Mouse (Mus musculus): ENCODE measurements around the gene Oxsr1.
"Not testable (repeated sequence)": the region's sequence is repeated elsewhere in the genome, so short reads cannot be mapped to it uniquely, and the experiment has no call there.

Oxsr1 gene

GRCm38 (mm10) chr9:119337842-119338241, 15.6 kb upstream of the Oxsr1 start:
- DNase-seq: no peak

GRCm38 (mm10) chr9:119335571-119335970, 13.3 kb upstream of the Oxsr1 start:
- no peak for DNase-seq

- DNase-seq: no peak
Measured at GRCm38 (mm10) chr9:119334834-119335233, 12.6 kb upstream of the Oxsr1 start.

GRCm38 (mm10) chr9:119334324-119334723, 12.1 kb upstream of the Oxsr1 start:
- peak; percentile 35 for DNase-seq

GRCm38 (mm10) chr9:119330186-119330963, 8.1 kb upstream of the Oxsr1 start:
- DNase-seq: no peak

GRCm38 (mm10) chr9:119328488-119328887, 6.3 kb upstream of the Oxsr1 start:
- no peak for DNase-seq

DNA sequence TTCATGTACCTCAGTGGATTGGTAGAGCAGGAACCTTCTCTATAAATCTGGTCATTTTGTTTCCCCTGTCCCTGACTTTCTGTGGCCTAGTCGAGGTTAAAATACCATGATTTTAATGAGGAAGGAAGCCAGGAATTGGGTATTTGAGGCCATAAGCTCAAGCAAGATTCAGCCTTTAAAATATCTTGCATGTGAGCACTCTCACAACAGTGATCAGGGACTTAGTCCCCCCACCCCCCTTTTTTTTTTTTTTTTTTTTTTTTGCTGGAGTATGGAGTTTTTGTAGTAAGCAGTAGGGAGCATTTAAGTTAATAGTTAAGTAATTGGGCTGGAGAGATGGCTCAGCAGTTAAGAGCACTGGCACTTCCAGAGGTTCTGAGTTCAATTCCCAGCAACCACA, 1.9 kb upstream of the Oxsr1 start:
- DNase-seq: no peak

- no peak for DNase-seq
Measured at GRCm38 (mm10) chr9:119323260-119323645, 1.0 kb upstream of the Oxsr1 start.

GRCm38 (mm10) chr9:119321392-119322229, 616 bp downstream of the Oxsr1 start:
- DNase-seq: no peak

- no peak for DNase-seq
Measured at GRCm38 (mm10) chr9:119320946-119321345, 1.3 kb downstream of the Oxsr1 start.

- DNase-seq: no peak
Measured at GRCm38 (mm10) chr9:119320446-119320845, 1.8 kb downstream of the Oxsr1 start.

- no peak for DNase-seq
Measured at GRCm38 (mm10) chr9:119318891-119319290, 3.3 kb downstream of the Oxsr1 start.

GRCm38 (mm10) chr9:119313096-119313495, 9.1 kb downstream of the Oxsr1 start:
- DNase-seq: no peak

GRCm38 (mm10) chr9:119309067-119309466, 13.2 kb downstream of the Oxsr1 start:
- DNase-seq: no peak

- DNase-seq: no peak
Measured at GRCm38 (mm10) chr9:119305863-119306262, 16.4 kb downstream of the Oxsr1 start.

- no peak for DNase-seq
Measured at GRCm38 (mm10) chr9:119298563-119298962, 23.7 kb downstream of the Oxsr1 start.

DNA sequence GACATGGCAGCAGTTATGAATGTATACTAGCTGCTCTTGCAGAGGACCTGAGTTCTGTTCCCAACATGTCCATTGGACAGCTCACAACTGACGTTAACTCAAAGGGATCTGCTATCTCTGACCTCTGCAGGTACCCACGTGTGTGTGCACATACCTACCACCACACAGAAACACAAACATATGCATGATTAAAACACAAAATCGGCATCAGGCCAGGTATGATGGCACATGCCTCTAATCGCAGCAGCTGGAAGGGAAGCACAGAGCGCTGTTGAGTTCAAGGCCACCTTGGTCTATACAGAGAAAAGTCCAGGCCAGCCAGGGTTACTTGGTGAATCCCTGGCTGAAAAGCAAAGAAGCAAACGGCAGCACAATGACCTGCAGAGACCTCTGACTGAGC, 24.5 kb downstream of the Oxsr1 start:
- DNase-seq: no peak

- no peak for DNase-seq
Measured at GRCm38 (mm10) chr9:119290791-119291190, 31.4 kb downstream of the Oxsr1 start.

DNA sequence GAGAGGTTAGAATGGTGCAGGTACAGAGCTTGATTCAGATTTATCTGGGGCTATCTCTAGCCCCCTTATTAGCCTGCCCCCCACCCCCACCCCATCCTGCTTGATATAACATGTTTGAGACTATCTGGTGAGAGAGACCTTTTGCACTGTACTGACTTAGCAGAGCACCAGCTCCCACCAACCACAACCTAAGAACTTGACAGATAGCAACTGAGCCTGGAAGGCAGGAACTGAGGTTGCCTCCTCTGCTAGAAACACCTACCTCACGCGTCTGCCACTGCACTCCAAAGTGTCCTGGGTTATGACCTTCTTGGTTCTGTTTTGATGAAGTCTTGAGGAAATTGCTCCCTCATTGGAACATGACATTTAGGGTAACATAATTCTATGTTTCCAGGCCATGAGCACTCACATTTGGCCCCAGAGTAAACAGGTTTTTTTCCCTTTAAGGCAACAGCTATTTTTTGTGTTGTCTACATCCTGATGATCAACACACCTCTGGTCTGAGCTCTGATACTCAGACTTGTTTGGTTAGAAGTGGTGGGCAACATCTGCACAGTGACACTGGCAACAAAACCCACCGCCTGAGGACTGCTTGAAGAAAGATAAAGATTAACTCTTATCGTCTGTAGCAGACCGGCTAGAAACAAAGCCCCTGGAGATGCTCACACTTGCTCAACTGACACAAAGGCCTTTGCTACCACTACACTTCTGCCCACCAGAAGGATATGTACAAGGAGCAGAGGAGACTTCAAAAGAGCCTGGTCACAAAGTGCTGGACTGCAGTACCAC, 41.1 kb downstream of the Oxsr1 start:
- no peak for DNase-seq

GRCm38 (mm10) chr9:119278031-119278430, 44.2 kb downstream of the Oxsr1 start:
- DNase-seq: no peak

- DNase-seq: no peak
Measured at GRCm38 (mm10) chr9:119276321-119276720, 45.9 kb downstream of the Oxsr1 start.

- DNase-seq: not testable (repeated sequence)
Measured at GRCm38 (mm10) chr9:119274814-119275213, 47.4 kb downstream of the Oxsr1 start.

- DNase-seq: no peak
Measured at GRCm38 (mm10) chr9:119271496-119271895, 50.7 kb downstream of the Oxsr1 start.

Measured in thymus, postnatal 4 days (tissue).